Mouse (Mus musculus) midbrain, embryonic 14.5 days (tissue): ENCODE data around the gene Amigo3. TPM values are rescaled to one million over a fixed set of nuclear protein-coding genes. Genes with fewer than 3 reads are reported as not detected.
A peak's percentile ranks its signal among the peaks of the same experiment; 100 is the strongest.

Source experiments
- ATAC-seq: fragments of 200-750 bp; cut with Nextera tagmentation; 2 replicates; pipeline ENCODE4 v1.8.0; 2017; ENCODE audit warnings: moderate number of reproducible peaks, moderate library complexity; ENCODE audit not compliant: low FRiP score, low TSS enrichment
- DNase-seq: peaks from one replicate; pipeline ENCODE4 v3.0.0-alpha.2; 2015
- H3K27ac ChIP-seq: fragments of 300-500 bp; sonication (generic); replicated peaks from 2 replicates; pipeline ENCODE4 v1.5.1; 2014; ENCODE audit warnings: mild to moderate bottlenecking, low read depth, low read length, moderate library complexity
- H3K27me3 ChIP-seq: fragments of 300-500 bp; sonication (generic); 2 replicates; pipeline ENCODE4 v1.6.1; 2014; ENCODE audit warnings: low read length, control low read depth, mixed read lengths; ENCODE audit not compliant: control insufficient read depth, insufficient read depth
- H3K36me3 ChIP-seq: fragments of 300-500 bp; sonication (generic); 2 replicates; pipeline ENCODE4 v1.6.1; 2014; ENCODE audit warnings: low read length, control low read depth; ENCODE audit not compliant: control insufficient read depth, insufficient read depth
- H3K4me1 ChIP-seq: fragments of 300-500 bp; sonication (generic); 2 replicates; pipeline ENCODE4 v1.6.1; 2014; ENCODE audit warnings: mild to moderate bottlenecking, antibody characterized with exemption, low read length, control low read depth; ENCODE audit not compliant: control insufficient read depth, insufficient read depth
- H3K4me2 ChIP-seq: fragments of 300-500 bp; sonication (generic); 2 replicates; pipeline ENCODE4 v1.6.1; 2014; ENCODE audit warnings: mild to moderate bottlenecking, low read length, moderate library complexity
- H3K4me3 ChIP-seq: fragments of 300-500 bp; sonication (generic); replicated peaks from 2 replicates; pipeline ENCODE4 v1.5.1; 2014; ENCODE audit warnings: low read depth, low read length
- H3K9ac ChIP-seq: fragments of 300-500 bp; sonication (generic); replicated peaks from 2 replicates; pipeline ENCODE4 v1.6.1; 2014; ENCODE audit warnings: mild to moderate bottlenecking, low read length, moderate library complexity
- H3K9me3 ChIP-seq: fragments of 300-500 bp; sonication (generic); 2 replicates; pipeline ENCODE4 v1.6.1; 2016; ENCODE audit warnings: low read length, control low read depth, mixed read lengths; ENCODE audit not compliant: control insufficient read depth
- WGBS: fragments of 180-500 bp; shearing (Covaris S2); extraction: QIAGEN DNeasy Blood & Tissue Kit; methylation state at CpG from one replicate; pipeline ENCODE4 v1.1.7; 2014; 5-methylcytosine and 5-hydroxymethylcytosine counted together
- polyA plus RNA-seq: library from polyadenylated mRNA; unstranded; fragments of >200 nt; fragmentation: Nextera tagmentation; extraction: Ambion mirVana; gene quantifications from 2 replicates; pipeline ENCODE4 v1.2.1, GENCODE M21; 2014

Gene Amigo3
- polyA plus RNA-seq, 1 experiment from 2014 or later: 3.5 TPM

GRCm38 (mm10) chr9:108049561-108050251 is 3.3 kb upstream of the Amigo3 start:
- no peaks in the 10 kb centered on the region for H3K27me3 ChIP-seq
- peaks cover 67% of the 10 kb centered on the region for H3K36me3 ChIP-seq
- no peaks in the 10 kb centered on the region for H3K9me3 ChIP-seq
- peak overlapping the region; percentile 68 for H3K9ac ChIP-seq
- 44% methylated on average over 15 of the region's 15 CpGs for WGBS
- DNase-seq (no peak), ATAC-seq (0 out of 2 replicates have a peak, but pooled peaks have one; percentile 1)
- H3K4me3 ChIP-seq: peak overlapping the region; percentile 62
- H3K27ac ChIP-seq: peak overlapping the region; percentile 77; the same call in 1 of the 2 replicates
- H3K4me2 ChIP-seq: peak overlapping the region; percentile 95
- H3K4me1 ChIP-seq: 0 out of 2 replicates have a peak, but pooled peaks cover 8% of the 10 kb centered on the region

- Histone ChIP-seq H3K4me3 (no peak overlapping the region), H3K4me1 (0 out of 2 replicates have a peak, but pooled peaks cover 8% of the 10 kb centered on the region), H3K36me3 (peaks cover 67% of the 10 kb centered on the region), H3K27me3 (no peaks in the 10 kb centered on the region), H3K27ac (no peak overlapping the region), H3K4me2 (no peak overlapping the region), H3K9me3 (no peaks in the 10 kb centered on the region), H3K9ac (no peak overlapping the region)
- DNase-seq (no peak), ATAC-seq (no peak)
- 94% methylated on average over 15 of the region's 15 CpGs for WGBS
Observed at GRCm38 (mm10) chr9:108051184-108051930, 1.6 kb upstream of the Amigo3 start.

- Histone ChIP-seq H3K27me3 (no peaks in the 10 kb centered on the region), H3K9ac (no peak overlapping the region), H3K36me3 (peaks cover 67% of the 10 kb centered on the region), H3K9me3 (no peaks in the 10 kb centered on the region), H3K4me1 (0 out of 2 replicates have a peak, but pooled peaks cover 8% of the 10 kb centered on the region), H3K4me3 (no peak overlapping the region), H3K27ac (no peak overlapping the region), H3K4me2 (no peak overlapping the region)
- 81% methylated on average over 4 of the region's 4 CpGs for WGBS
- ATAC-seq: no peak
- no peak for DNase-seq
Observed at GRCm38 (mm10) chr9:108051931-108052220, 1.1 kb upstream of the Amigo3 start.

- Histone ChIP-seq H3K36me3 (peaks cover 67% of the 10 kb centered on the region), H3K4me3 (no peak overlapping the region), H3K4me2 (no peak overlapping the region), H3K27me3 (no peaks in the 10 kb centered on the region), H3K9ac (no peak overlapping the region), H3K27ac (no peak overlapping the region), H3K9me3 (no peaks in the 10 kb centered on the region), H3K4me1 (0 out of 2 replicates have a peak, but pooled peaks cover 8% of the 10 kb centered on the region)
- WGBS: 78% methylated on average over 7 of the region's 7 CpGs
- DNase-seq (no peak), ATAC-seq (no peak)
Observed at GRCm38 (mm10) chr9:108052411-108052810, 548 bp upstream of the Amigo3 start.

GRCm38 (mm10) chr9:108053665-108054225 is 786 bp downstream of the Amigo3 start:
- no peak for ATAC-seq

GRCm38 (mm10) chr9:108054331-108055040 is 1.5 kb downstream of the Amigo3 start:
- DNase-seq: no peak
- Histone ChIP-seq H3K4me1 (no peaks in the 10 kb centered on the region), H3K27ac (no peak overlapping the region), H3K27me3 (no peaks in the 10 kb centered on the region), H3K36me3 (peaks cover 81% of the 10 kb centered on the region), H3K4me2 (no peak overlapping the region), H3K9me3 (no peaks in the 10 kb centered on the region), H3K4me3 (no peak overlapping the region), H3K9ac (no peak overlapping the region)
- WGBS: 91% methylated on average over 22 of the region's 22 CpGs
- ATAC-seq: no peak

More at GRCm38 (mm10) chr9:108053665-108054225, 786 bp downstream of the Amigo3 start:
- no peak overlapping the region for H3K4me3 ChIP-seq
- H3K9ac ChIP-seq: no peak overlapping the region
- H3K4me1 ChIP-seq: no peaks in the 10 kb centered on the region
- H3K36me3 ChIP-seq: peaks cover 74% of the 10 kb centered on the region
- no peak for DNase-seq
- H3K27ac ChIP-seq: no peak overlapping the region
- H3K4me2 ChIP-seq: no peak overlapping the region
- no peaks in the 10 kb centered on the region for H3K27me3 ChIP-seq
- 94% methylated on average over 15 of the region's 15 CpGs for WGBS
- H3K9me3 ChIP-seq: no peaks in the 10 kb centered on the region

GRCm38 (mm10) chr9:108055061-108055460 is 2.1 kb downstream of the Amigo3 start:
- H3K36me3 ChIP-seq: peaks cover 87% of the 10 kb centered on the region
- no peak overlapping the region for H3K27ac ChIP-seq
- DNase-seq: no peak
- H3K27me3 ChIP-seq: no peaks in the 10 kb centered on the region
- H3K9ac ChIP-seq: no peak overlapping the region
- no peak overlapping the region for H3K4me3 ChIP-seq
- ATAC-seq: no peak
- 95% methylated on average over 1 of the region's 1 CpGs for WGBS
- no peaks in the 10 kb centered on the region for H3K9me3 ChIP-seq
- H3K4me2 ChIP-seq: no peak overlapping the region
- no peaks in the 10 kb centered on the region for H3K4me1 ChIP-seq

GRCm38 (mm10) chr9:108055661-108056237 is 2.8 kb downstream of the Amigo3 start:
- WGBS: 93% methylated on average over 6 of the region's 6 CpGs
- H3K4me3 ChIP-seq: no peak overlapping the region
- H3K9me3 ChIP-seq: no peaks in the 10 kb centered on the region
- ATAC-seq (no peak), DNase-seq (no peak)
- no peaks in the 10 kb centered on the region for H3K27me3 ChIP-seq
- no peak overlapping the region for H3K27ac ChIP-seq
- no peak overlapping the region for H3K9ac ChIP-seq
- peaks cover 82% of the 10 kb centered on the region for H3K36me3 ChIP-seq
- no peaks in the 10 kb centered on the region for H3K4me1 ChIP-seq
- no peak overlapping the region for H3K4me2 ChIP-seq
